Mouse (Mus musculus) bone marrow, adult 2 months (tissue): ENCODE data around the gene Grm7.

Experiments used
- CTCF ChIP-seq: fragments of 200-500 bp; IDR thresholded peaks from 2 replicates; pipeline ENCODE4 v1.5.1; 2011; ENCODE audit warnings: low read length, control low read depth; ENCODE audit not compliant: control insufficient read depth, insufficient read depth
- POLR2A ChIP-seq: fragments of 200-500 bp; IDR thresholded peaks from 2 replicates; pipeline ENCODE4 v1.6.1; 2011; ENCODE audit warnings: low read depth, mild to moderate bottlenecking, control low read depth, low read length, borderline replicate concordance; ENCODE audit not compliant: control insufficient read depth

GRCm38 (mm10) chr6:110868311-110868710, 222.9 kb downstream of the Grm7 start:
- no peak for TF ChIP-seq CTCF
- TF ChIP-seq POLR2A: no peak
